Mouse (Mus musculus): ENCODE results near the gene D430041D05Rik.
A peak's percentile ranks its signal among the peaks of the same experiment; 100 is the strongest.

The D430041D05Rik gene

GRCm38 (mm10) chr2:104153876-104154275, 256.9 kb downstream of the D430041D05Rik start:
- no peak for DNase-seq (ENCODE audit: low spot score)

- no peak for DNase-seq (ENCODE audit: low spot score)
Observed at GRCm38 (mm10) chr2:104153345-104153744, 257.5 kb downstream of the D430041D05Rik start.

- DNase-seq (ENCODE audit: low spot score): no peak
Observed at GRCm38 (mm10) chr2:104150608-104151397, 260.0 kb downstream of the D430041D05Rik start.

GRCm38 (mm10) chr2:104147910-104148561, 262.8 kb downstream of the D430041D05Rik start:
- DNase-seq (ENCODE audit: low spot score): no peak

GRCm38 (mm10) chr2:104145983-104146382, 264.8 kb downstream of the D430041D05Rik start:
- DNase-seq (ENCODE audit: low spot score): no peak

- DNase-seq (ENCODE audit: low spot score): no peak
Observed at GRCm38 (mm10) chr2:104144004-104144403, 266.8 kb downstream of the D430041D05Rik start.

GRCm38 (mm10) chr2:104142140-104142539, 268.7 kb downstream of the D430041D05Rik start:
- no peak for DNase-seq (ENCODE audit: low spot score)

- DNase-seq (ENCODE audit: low spot score): no peak
Observed at GRCm38 (mm10) chr2:104135920-104136319, 274.9 kb downstream of the D430041D05Rik start.

- DNase-seq (ENCODE audit: low spot score): peak; percentile 28
Observed at GRCm38 (mm10) chr2:104134150-104135056, 276.4 kb downstream of the D430041D05Rik start.

- DNase-seq (ENCODE audit: low spot score): no peak
Observed at GRCm38 (mm10) chr2:104133042-104133810, 277.6 kb downstream of the D430041D05Rik start.

- DNase-seq (ENCODE audit: low spot score): no peak
Observed at GRCm38 (mm10) chr2:104132266-104132859, 278.4 kb downstream of the D430041D05Rik start.

- DNase-seq (ENCODE audit: low spot score): no peak
Observed at GRCm38 (mm10) chr2:104130969-104131368, 279.8 kb downstream of the D430041D05Rik start.

GRCm38 (mm10) chr2:104130165-104130564, 280.6 kb downstream of the D430041D05Rik start:
- DNase-seq (ENCODE audit: low spot score): no peak

- no peak for DNase-seq (ENCODE audit: low spot score)
Observed at GRCm38 (mm10) chr2:104128803-104129531, 281.8 kb downstream of the D430041D05Rik start.

GRCm38 (mm10) chr2:104124071-104124470, 286.7 kb downstream of the D430041D05Rik start:
- no peak for DNase-seq (ENCODE audit: low spot score)

- DNase-seq (ENCODE audit: low spot score): no peak
Observed at GRCm38 (mm10) chr2:104123540-104123939, 287.3 kb downstream of the D430041D05Rik start.

GRCm38 (mm10) chr2:104122505-104123378, 288.1 kb downstream of the D430041D05Rik start, which contains the start of gene A930018P22Rik:
TSS of gene A930018P22Rik (plus strand) at chr2:104122769.
- DNase-seq (ENCODE audit: low spot score): peak; percentile 93

- no peak for DNase-seq (ENCODE audit: low spot score)
Observed at GRCm38 (mm10) chr2:104121681-104122504, 288.9 kb downstream of the D430041D05Rik start.

All from ovary, postnatal 36 days (tissue).